Comparison of ENCODE assay signal across 9 mouse cellular contexts in the genomic region with DNA sequence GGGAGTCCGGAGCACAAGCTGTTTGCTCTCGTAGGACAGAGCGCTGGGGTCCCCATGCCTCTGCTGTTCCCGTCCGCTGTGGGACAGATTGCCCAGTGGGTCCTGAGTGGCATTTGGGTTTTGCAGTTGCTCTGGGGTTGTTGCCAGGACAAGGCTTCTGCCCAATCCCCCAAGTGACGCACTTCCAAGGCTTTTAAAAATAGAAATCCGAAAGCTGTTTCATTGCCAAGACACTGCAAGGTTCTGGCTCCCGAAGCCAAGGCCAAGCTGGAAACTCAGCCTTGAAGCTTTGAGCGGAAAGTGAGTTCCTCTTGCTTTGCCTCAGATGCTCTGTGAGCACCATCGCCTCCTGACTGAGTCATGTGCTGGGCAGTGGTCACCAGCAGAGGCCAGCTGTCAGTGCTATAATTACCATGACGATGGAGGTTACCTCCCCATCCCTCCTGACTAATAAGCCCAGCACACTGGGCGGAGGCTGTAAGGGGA. TPM values are rescaled to one million over a fixed set of nuclear protein-coding genes. Genes with fewer than 3 reads are reported as not detected.
DNase-seq lines count a peak whose midpoint lies in the region; ATAC-seq lines count a peak whose summit lies in the region.
"Had no signal": no experiment of that assay in that cellular context is flagged by ENCODE, and none has a peak within 500 bp of the region (broad histone marks: within the 10 kb centered on the region; RNA-seq: fewer than 3 reads in every experiment).

No protein-coding gene starts in this region.

- no peak overlapping the region for H3K9ac ChIP-seq in embryonic facial prominence, embryonic 14.5 days (ENCODE audit: low read depth, low read length)
- H3K9ac ChIP-seq in hindbrain, embryonic 15.5 days = no peak overlapping the region
- H3K9ac ChIP-seq: liver, embryonic 15.5 days had no signal

- H3K4me2 ChIP-seq in embryonic facial prominence, embryonic 14.5 days (ENCODE audit: low read depth, low read length) = no peak overlapping the region
- H3K4me2 ChIP-seq in hindbrain, embryonic 15.5 days = peak overlapping the region; percentile 10; the same call in 1 of the 2 replicates
- H3K4me2 ChIP-seq: liver, embryonic 15.5 days had no signal

- H3K4me3 ChIP-seq in embryonic facial prominence, embryonic 14.5 days (ENCODE audit: low read depth, low read length) = no peak overlapping the region
- no peak overlapping the region for H3K4me3 ChIP-seq in embryonic facial prominence, embryonic 10.5 days
- H3K4me3 ChIP-seq in hindbrain, embryonic 15.5 days = no peak overlapping the region
- H3K4me3 ChIP-seq: liver, embryonic 15.5 days had no signal

- peak; percentile 74 for DNase-seq in embryonic facial prominence, embryonic 14.5 days (ENCODE audit: low spot score)
- no peak for DNase-seq in embryonic facial prominence, embryonic 10.5 days (ENCODE audit: low spot score)
- peak; percentile 43 for DNase-seq in adrenal gland, adult 18-20 months (ENCODE audit: low spot score in 2 of 2)
- peak; percentile 48 to 50 for DNase-seq in frontal cortex, postnatal 10 days (ENCODE audit: low spot score in 2 of 2)
- peak; percentile 36 to 70 for DNase-seq in left cerebral cortex, postnatal 25 days (ENCODE audit: low spot score in 2 of 2)
- DNase-seq in right cerebral cortex, postnatal 4 days = peak; percentile 22

- intact Hi-C loops in left cerebral cortex, postnatal 25 days (cut with DNase I) = no loop called here

- H3K27ac ChIP-seq in embryonic facial prominence, embryonic 14.5 days (replicated peaks; ENCODE audit: low read depth, low read length) = no peak overlapping the region; the same call in 1 of the 2 replicates
- H3K27ac ChIP-seq in embryonic facial prominence, embryonic 10.5 days (replicated peaks) = no peak overlapping the region
- H3K27ac ChIP-seq in hindbrain, embryonic 15.5 days (replicated peaks) = peak overlapping the region; percentile 58; the same call in 1 of the 2 replicates
- H3K27ac ChIP-seq: liver, embryonic 15.5 days had no signal

- no peaks in the 10 kb centered on the region for H3K27me3 ChIP-seq in embryonic facial prominence, embryonic 14.5 days (replicated peaks; ENCODE audit: control insufficient read depth, insufficient read depth, low read length)
- H3K27me3 ChIP-seq in embryonic facial prominence, embryonic 10.5 days (replicated peaks; ENCODE audit: low read depth, poor library complexity, severe bottlenecking) = no peaks in the 10 kb centered on the region
- no peaks in the 10 kb centered on the region for H3K27me3 ChIP-seq in hindbrain, embryonic 15.5 days
- H3K27me3 ChIP-seq: liver, embryonic 15.5 days had no signal

- H3K9me3 ChIP-seq in embryonic facial prominence, embryonic 14.5 days (ENCODE audit: control insufficient read depth, low read length) = no peaks in the 10 kb centered on the region
- H3K9me3 ChIP-seq in embryonic facial prominence, embryonic 10.5 days = no peaks in the 10 kb centered on the region
- H3K9me3 ChIP-seq in hindbrain, embryonic 15.5 days = no peaks in the 10 kb centered on the region
- H3K9me3 ChIP-seq: liver, embryonic 15.5 days had no signal

- peaks cover 8% of the 10 kb centered on the region; the same call in 1 of the 2 replicates for H3K4me1 ChIP-seq in embryonic facial prominence, embryonic 14.5 days (ENCODE audit: control insufficient read depth, insufficient read depth, low read length)
- H3K4me1 ChIP-seq in embryonic facial prominence, embryonic 10.5 days = peaks cover 25% of the 10 kb centered on the region
- peaks cover 8% of the 10 kb centered on the region for H3K4me1 ChIP-seq in hindbrain, embryonic 15.5 days (replicated peaks)
- H3K4me1 ChIP-seq: liver, embryonic 15.5 days had no signal

- WGBS in embryonic facial prominence, embryonic 14.5 days = 67% methylated on average over 12 of the region's 12 CpGs
- WGBS in embryonic facial prominence, embryonic 10.5 days = 75% methylated on average over 12 of the region's 12 CpGs
- WGBS in hindbrain, embryonic 15.5 days = 53% methylated on average over 12 of the region's 12 CpGs

- ATAC-seq in embryonic facial prominence, embryonic 14.5 days (ENCODE audit: low read depth) = peak; percentile 47; the same call in 1 of the 2 replicates
- peak; percentile 78 for ATAC-seq in hindbrain, embryonic 15.5 days (ENCODE audit: low FRiP score, low read depth)
- no peak for ATAC-seq in megakaryocyte progenitor cell, adult 5-6 weeks (replicated peaks; ENCODE audit: poor library complexity)

- no peaks in the 10 kb centered on the region for H3K36me3 ChIP-seq in embryonic facial prominence, embryonic 14.5 days (ENCODE audit: control insufficient read depth, insufficient read depth, low read length)
- no peaks in the 10 kb centered on the region for H3K36me3 ChIP-seq in embryonic facial prominence, embryonic 10.5 days (replicated peaks)
- no peaks in the 10 kb centered on the region for H3K36me3 ChIP-seq in hindbrain, embryonic 15.5 days
- H3K36me3 ChIP-seq: liver, embryonic 15.5 days had no signal

RNA-seq across cellular contexts. Expression of a gene that starts 54.7 kb away (rescaled TPM):
- 11.7 and 12.6 TPM in 2 replicates for polyA plus RNA-seq in embryonic facial prominence, embryonic 14.5 days (2014; fragmentation: Nextera tagmentation; extraction: Ambion mirVana)
- 10.8 and 11.1 TPM in 2 replicates for polyA plus RNA-seq in embryonic facial prominence, embryonic 10.5 days (2016; fragmentation: Nextera tagmentation; extraction: Ambion mirVana)
- total RNA-seq in adrenal gland, adult 18-20 months (2021) = 100 to 1,000 TPM in 1 of 2 experiments, 10 to 100 TPM in 1; 92.4 to 105 TPM
- 6.7 and 7.0 TPM in 2 replicates for polyA plus RNA-seq in hindbrain, embryonic 15.5 days (2015; fragmentation: Nextera tagmentation; extraction: Ambion mirVana)
- 10 to 100 TPM; 10.1 to 10.6 TPM for total RNA-seq in left cerebral cortex, postnatal 25 days (2021)
- 0.02 and 0.29 TPM in 2 replicates for total RNA-seq in megakaryocyte progenitor cell, adult 5-6 weeks (2015)
- total RNA-seq in megakaryocyte progenitor cell, adult 5-6 weeks (2017) = 0.24 and 0.29 TPM in 2 replicates

Comparison
In these comparisons a context has a peak if more than half of its experiments do, and no peak if none do; other contexts are left out.
1. RNA of a gene that starts 54.7 kb away (total RNA-seq): 92.4 to 105 TPM in adrenal gland, adult 18-20 months and 10.1 to 10.6 TPM in left cerebral cortex, postnatal 25 days; 0.02 to 0.29 TPM in megakaryocyte progenitor cell, adult 5-6 weeks; every median in the first group is over 4 times any median in the second.